Mouse (Mus musculus): ENCODE results near the gene 3425401B19Rik. TPM values are rescaled to one million over a fixed set of nuclear protein-coding genes. Genes with fewer than 3 reads are reported as not detected.

Gene 3425401B19Rik
- polyA plus RNA-seq, 1 experiment, result 0.15 TPM

DNA sequence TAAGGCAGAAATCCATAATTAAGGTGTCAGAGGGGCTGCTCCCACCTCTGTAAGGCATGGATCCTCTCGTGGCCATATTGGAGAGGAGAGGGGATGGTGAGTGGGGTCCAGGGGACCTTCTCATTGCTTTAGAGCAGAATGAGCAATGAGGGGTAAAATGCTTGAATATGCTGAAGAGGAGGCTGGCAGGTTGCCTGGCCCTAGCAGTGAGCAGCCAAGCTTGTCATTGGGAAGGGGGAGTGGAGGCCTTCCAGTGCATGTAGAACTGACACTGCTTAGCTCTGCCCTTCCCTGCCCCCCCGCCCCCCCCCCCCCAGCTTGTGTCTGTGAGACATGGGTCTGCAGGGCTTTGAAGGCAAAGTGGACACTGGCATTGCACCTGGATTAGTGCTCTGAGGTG lies 57.8 kb downstream of the 3425401B19Rik start:
- H3K36me3 ChIP-seq (ENCODE audit: control insufficient read depth, insufficient read depth), result no peaks in the 10 kb centered on the region
- H3ac ChIP-seq (ENCODE audit: control insufficient read depth, insufficient read length, low read depth), result no peak overlapping the region
- H3K4me3 ChIP-seq (ENCODE audit: insufficient read depth, poor library complexity, severe bottlenecking), result no peak overlapping the region
- TF ChIP-seq USF1 (IDR thresholded peaks at IDR 0.05; ENCODE audit: low read depth), result no peak
- TF ChIP-seq MAX (IDR thresholded peaks at IDR 0.05), result no peak
- peaks cover 32% of the 10 kb centered on the region for H3K27me3 ChIP-seq (ENCODE audit: control insufficient read depth, insufficient read depth, insufficient read length)
- H3K79me3 ChIP-seq (ENCODE audit: low read depth), result no peaks in the 10 kb centered on the region
- H3K79me2 ChIP-seq (ENCODE audit: control insufficient read depth, insufficient read depth), result no peaks in the 10 kb centered on the region

DNA sequence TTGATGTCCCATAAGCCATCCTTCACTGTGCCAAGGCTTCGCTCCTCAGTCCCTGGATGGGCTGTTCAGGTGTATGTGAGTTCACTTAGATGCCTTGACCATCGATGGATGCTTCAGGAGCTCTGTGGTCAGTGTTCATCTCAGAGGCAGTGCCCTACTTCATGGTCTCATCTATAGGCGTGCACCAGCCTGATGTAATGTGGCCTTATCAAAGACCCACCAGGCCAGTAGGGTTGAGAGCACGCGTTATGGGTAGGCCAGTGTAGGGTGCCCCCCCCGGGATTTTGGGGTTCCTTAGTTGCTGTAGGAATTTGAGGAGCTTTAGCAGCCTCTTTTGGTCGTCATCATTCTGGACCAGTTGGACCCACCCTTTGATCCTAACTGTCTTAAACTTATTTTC lies 60.3 kb downstream of the 3425401B19Rik start:
- Histone ChIP-seq H3K79me2 (ENCODE audit: control insufficient read depth, insufficient read depth) (no peaks in the 10 kb centered on the region), H3ac (ENCODE audit: control insufficient read depth, insufficient read length, low read depth) (no peak overlapping the region), H3K36me3 (ENCODE audit: control insufficient read depth, insufficient read depth) (no peaks in the 10 kb centered on the region), H3K27me3 (ENCODE audit: control insufficient read depth, insufficient read depth, insufficient read length) (peaks cover 30% of the 10 kb centered on the region), H3K79me3 (ENCODE audit: low read depth) (no peaks in the 10 kb centered on the region), H3K4me3 (ENCODE audit: insufficient read depth, poor library complexity, severe bottlenecking) (no peak overlapping the region)
- TF ChIP-seq MAX (IDR thresholded peaks at IDR 0.05) (no peak), MYOG (IDR thresholded peaks at IDR 0.05; ENCODE audit: control insufficient read depth, extremely low read depth, insufficient read length) (no peak), FOSL1 (IDR thresholded peaks at IDR 0.05; ENCODE audit: insufficient read depth, low read length, poor library complexity, severe bottlenecking) (no peak), CEBPB (IDR thresholded peaks at IDR 0.05; ENCODE audit: low read depth) (no peak), MYOD1 (IDR thresholded peaks at IDR 0.05; ENCODE audit: control insufficient read depth, insufficient read length, low read depth) (no peak), CTCF (IDR thresholded peaks at IDR 0.05; ENCODE audit: control insufficient read depth, insufficient read depth, insufficient read length) (no peak), USF1 (IDR thresholded peaks at IDR 0.05; ENCODE audit: low read depth) (no peak)

DNA sequence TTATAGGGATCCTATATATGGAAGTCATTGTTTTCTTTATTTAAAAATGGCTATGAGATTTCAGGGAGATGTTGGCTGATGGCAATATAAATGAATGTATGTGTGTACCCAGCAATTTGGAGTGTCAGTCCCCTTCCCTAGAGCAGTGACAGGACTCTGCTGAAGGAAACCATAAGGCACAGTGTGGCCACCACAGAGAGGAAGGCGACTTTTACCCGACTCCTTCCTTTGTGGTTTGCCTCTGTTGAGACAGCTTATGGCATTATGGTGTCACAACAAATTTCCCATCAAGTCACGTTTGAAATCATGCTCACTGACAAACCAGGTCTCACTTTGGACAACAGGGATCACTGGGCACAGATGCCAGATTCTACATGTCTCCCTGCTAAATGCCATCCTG lies 60.8 kb downstream of the 3425401B19Rik start:
- H3K27me3 ChIP-seq (ENCODE audit: control insufficient read depth, insufficient read depth, insufficient read length), result peaks cover 30% of the 10 kb centered on the region
- H3ac ChIP-seq (ENCODE audit: control insufficient read depth, insufficient read length, low read depth), result no peak overlapping the region
- no peaks in the 10 kb centered on the region for H3K79me3 ChIP-seq (ENCODE audit: low read depth)
- TF ChIP-seq MYOD1 (IDR thresholded peaks at IDR 0.05; ENCODE audit: control insufficient read depth, insufficient read length, low read depth) (no peak), FOSL1 (IDR thresholded peaks at IDR 0.05; ENCODE audit: insufficient read depth, low read length, poor library complexity, severe bottlenecking) (no peak), CTCF (IDR thresholded peaks at IDR 0.05; ENCODE audit: control insufficient read depth, insufficient read depth, insufficient read length) (no peak), CEBPB (IDR thresholded peaks at IDR 0.05; ENCODE audit: low read depth) (no peak), MAX (IDR thresholded peaks at IDR 0.05) (no peak), USF1 (IDR thresholded peaks at IDR 0.05; ENCODE audit: low read depth) (no peak), MYOG (IDR thresholded peaks at IDR 0.05; ENCODE audit: control insufficient read depth, extremely low read depth, insufficient read length) (no peak)
- no peaks in the 10 kb centered on the region for H3K79me2 ChIP-seq (ENCODE audit: control insufficient read depth, insufficient read depth)
- H3K4me3 ChIP-seq (ENCODE audit: insufficient read depth, poor library complexity, severe bottlenecking), result no peak overlapping the region
- no peaks in the 10 kb centered on the region for H3K36me3 ChIP-seq (ENCODE audit: control insufficient read depth, insufficient read depth)

DNA sequence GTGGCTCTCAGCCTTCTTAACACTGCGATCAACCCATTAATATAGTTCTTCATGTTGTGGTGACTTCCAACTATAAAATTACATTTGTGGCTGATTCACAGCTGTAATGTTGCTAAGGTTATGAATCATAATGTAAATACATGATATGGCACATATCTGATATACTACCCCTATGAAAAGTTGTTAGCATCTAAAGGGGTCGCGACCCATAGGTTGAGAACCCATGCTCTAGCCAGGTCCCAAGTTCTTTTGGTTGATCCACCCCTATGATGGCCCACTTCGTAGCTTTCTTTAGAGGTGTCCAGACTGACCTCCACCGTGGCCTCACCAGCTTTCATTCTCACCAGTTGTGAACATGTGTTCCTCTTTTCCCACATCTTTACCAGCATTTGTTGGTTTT lies 67.8 kb downstream of the 3425401B19Rik start:
- Histone ChIP-seq H3K79me3 (ENCODE audit: low read depth) (no peaks in the 10 kb centered on the region), H3K4me3 (ENCODE audit: insufficient read depth, poor library complexity, severe bottlenecking) (no peak overlapping the region), H3ac (ENCODE audit: control insufficient read depth, insufficient read length, low read depth) (no peak overlapping the region), H3K79me2 (ENCODE audit: control insufficient read depth, insufficient read depth) (no peaks in the 10 kb centered on the region), H3K27me3 (ENCODE audit: control insufficient read depth, insufficient read depth, insufficient read length) (peaks cover 21% of the 10 kb centered on the region), H3K36me3 (ENCODE audit: control insufficient read depth, insufficient read depth) (no peaks in the 10 kb centered on the region)
- no peak for TF ChIP-seq CEBPB (IDR thresholded peaks at IDR 0.05; ENCODE audit: low read depth)
- no peak for TF ChIP-seq USF1 (IDR thresholded peaks at IDR 0.05; ENCODE audit: low read depth)
- TF ChIP-seq MYOD1 (IDR thresholded peaks at IDR 0.05; ENCODE audit: control insufficient read depth, insufficient read length, low read depth), result no peak
- TF ChIP-seq FOSL1 (IDR thresholded peaks at IDR 0.05; ENCODE audit: insufficient read depth, low read length, poor library complexity, severe bottlenecking), result no peak
- TF ChIP-seq CTCF (IDR thresholded peaks at IDR 0.05; ENCODE audit: control insufficient read depth, insufficient read depth, insufficient read length), result no peak
- no peak for TF ChIP-seq MYOG (IDR thresholded peaks at IDR 0.05; ENCODE audit: control insufficient read depth, extremely low read depth, insufficient read length)
- TF ChIP-seq MAX (IDR thresholded peaks at IDR 0.05), result no peak

DNA sequence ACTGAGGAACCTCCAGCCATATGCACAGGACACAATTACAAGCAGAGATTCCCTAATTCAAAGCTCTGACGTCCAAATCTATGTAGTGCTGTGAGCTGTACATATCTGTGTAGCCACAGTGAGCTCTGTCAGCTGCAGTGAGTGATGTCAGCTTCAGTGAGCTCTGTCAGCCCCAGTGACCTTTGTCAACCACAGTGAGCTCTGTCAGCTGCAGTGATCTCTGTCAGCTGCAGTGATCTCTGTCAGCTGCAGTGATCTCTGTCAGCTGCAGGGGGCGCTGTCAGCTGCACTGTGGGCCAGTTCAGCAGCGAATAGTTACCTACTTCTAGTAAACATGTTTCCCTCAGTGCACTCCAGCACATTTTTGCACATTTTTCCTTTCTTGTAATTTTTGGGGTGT lies 75.7 kb downstream of the 3425401B19Rik start:
- Histone ChIP-seq H3K79me3 (ENCODE audit: low read depth) (no peaks in the 10 kb centered on the region), H3K27me3 (ENCODE audit: control insufficient read depth, insufficient read depth, insufficient read length) (peaks cover 73% of the 10 kb centered on the region), H3ac (ENCODE audit: control insufficient read depth, insufficient read length, low read depth) (no peak overlapping the region), H3K4me3 (ENCODE audit: insufficient read depth, poor library complexity, severe bottlenecking) (no peak overlapping the region), H3K36me3 (ENCODE audit: control insufficient read depth, insufficient read depth) (no peaks in the 10 kb centered on the region), H3K79me2 (ENCODE audit: control insufficient read depth, insufficient read depth) (no peaks in the 10 kb centered on the region)
- peak; percentile 19 for TF ChIP-seq CTCF (IDR thresholded peaks at IDR 0.05; ENCODE audit: control insufficient read depth, insufficient read depth, insufficient read length)
- no peak for TF ChIP-seq MYOD1 (IDR thresholded peaks at IDR 0.05; ENCODE audit: control insufficient read depth, insufficient read length, low read depth)
- no peak for TF ChIP-seq FOSL1 (IDR thresholded peaks at IDR 0.05; ENCODE audit: insufficient read depth, low read length, poor library complexity, severe bottlenecking)
- TF ChIP-seq CEBPB (IDR thresholded peaks at IDR 0.05; ENCODE audit: low read depth), result no peak
- no peak for TF ChIP-seq MYOG (IDR thresholded peaks at IDR 0.05; ENCODE audit: control insufficient read depth, extremely low read depth, insufficient read length)

Other genes starting within 250 kb of the 3425401B19Rik start
- gene Slc18a3, start 220.4 kb downstream of the 3425401B19Rik start, polyA plus RNA-seq (2012; fragmentation: generic; extraction: Trizol), result not detected
- gene Chat, start 219.3 kb downstream of the 3425401B19Rik start, polyA plus RNA-seq (2012; fragmentation: generic; extraction: Trizol), result not detected
- 3.0 TPM for gene Ercc6, start 171.8 kb downstream of the 3425401B19Rik start, polyA plus RNA-seq (2012; fragmentation: generic; extraction: Trizol)
- not detected for gene Prrxl1, start 85.9 kb downstream of the 3425401B19Rik start, polyA plus RNA-seq (2012; fragmentation: generic; extraction: Trizol)
- gene Tmem273, start 100.7 kb upstream of the 3425401B19Rik start, polyA plus RNA-seq (2012; fragmentation: generic; extraction: Trizol), result 0.05 TPM
- not detected for gene Fam170b, start 148.7 kb upstream of the 3425401B19Rik start, polyA plus RNA-seq (2012; fragmentation: generic; extraction: Trizol)
- not detected for gene Vstm4, start 171.5 kb upstream of the 3425401B19Rik start, polyA plus RNA-seq (2012; fragmentation: generic; extraction: Trizol)

Data from C2C12 (cell line).